Mouse (Mus musculus) heart, postnatal 0 days (tissue): ENCODE measurements around the gene Kif26b.

Source experiments
- CTCF ChIP-seq: IDR thresholded peaks from 2 replicates; pipeline ENCODE4 v1.5.1; 2016; ENCODE audit warnings: antibody characterized with exemption, control low read depth, low read depth
- EP300 ChIP-seq: IDR thresholded peaks from 2 replicates; pipeline ENCODE4 v1.6.1; 2016; ENCODE audit warnings: antibody characterized with exemption, low read depth

DNA sequence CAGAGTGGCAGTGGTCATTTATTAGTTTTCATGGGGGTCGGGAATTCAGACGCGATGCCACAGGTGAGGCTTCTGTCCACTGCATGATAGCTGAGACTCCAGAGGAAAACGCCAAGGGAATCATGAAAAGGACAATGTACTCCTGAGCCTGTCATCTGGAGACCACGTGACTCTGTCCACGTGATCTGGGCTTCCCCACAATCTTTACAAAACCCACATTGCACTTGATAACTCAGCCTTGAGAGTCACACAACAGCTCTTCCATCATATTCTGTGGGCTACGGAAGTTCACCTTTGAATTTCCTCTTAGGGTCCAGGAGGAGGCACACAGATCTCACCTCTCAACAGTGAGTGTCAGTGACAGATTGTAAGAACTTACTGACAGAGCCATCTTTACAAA lies 290.1 kb downstream of the Kif26b start:
- TF ChIP-seq CTCF (no peak), EP300 (no peak)
